Mouse (Mus musculus): ENCODE results near the gene Hist1h3e. TPM values are rescaled to one million over a fixed set of nuclear protein-coding genes. Genes with fewer than 3 reads are reported as not detected.
A peak's percentile ranks its signal among the peaks of the same experiment; 100 is the strongest.
"Not testable (repeated sequence)": the region's sequence is repeated elsewhere in the genome, so short reads cannot be mapped to it uniquely, and the experiment has no call there.

The Hist1h3e gene
- 10 to 100 TPM; 65.0 to 81.2 TPM for total RNA-seq (2021)

- DNase-seq (ENCODE audit: extremely low spot score in 1 of 2, low spot score in 2 of 2) = peak; percentile 95 to 98
- intact Hi-C loops (cut with DNase I) = not testable (repeated sequence)
Observed at GRCm38 (mm10) chr13:23561883-23562659, at the start of gene Hist1h3e. Gene Hist1h3e (minus strand): TSS chr13:23562369.

- no peak for DNase-seq (ENCODE audit: extremely low spot score in 1 of 2, low spot score in 2 of 2)
- intact Hi-C loops (cut with DNase I) = no loop called here
Observed at GRCm38 (mm10) chr13:23611638-23612037, 49.5 kb upstream of the Hist1h3e start.

DNA sequence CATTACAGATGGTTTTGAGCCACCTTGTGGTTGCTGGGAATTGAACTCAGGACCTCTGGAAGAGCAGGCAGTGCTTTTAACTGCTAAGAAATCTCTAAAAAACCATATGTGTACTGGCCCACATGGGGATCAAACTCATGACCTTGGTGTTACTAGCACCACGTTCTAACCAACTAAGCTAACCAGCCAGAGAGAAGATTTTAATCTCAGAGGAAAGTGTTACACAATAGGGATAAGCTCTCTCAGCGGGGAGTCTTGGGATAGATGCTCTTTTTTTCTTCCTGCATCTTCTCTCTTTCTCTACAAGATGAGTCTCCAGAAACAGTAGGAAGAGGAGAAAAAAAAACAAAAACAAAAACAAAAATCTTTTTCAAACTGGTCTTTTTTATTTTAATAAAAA, 48.2 kb upstream of the Hist1h3e start:
- intact Hi-C loops (cut with DNase I) = no loop called here
- DNase-seq (ENCODE audit: extremely low spot score in 1 of 2, low spot score in 2 of 2) = no peak

GRCm38 (mm10) chr13:23609844-23610243, 47.7 kb upstream of the Hist1h3e start:
- intact Hi-C loops (cut with DNase I) = no loop called here
- no peak for DNase-seq (ENCODE audit: extremely low spot score in 1 of 2, low spot score in 2 of 2)

DNA sequence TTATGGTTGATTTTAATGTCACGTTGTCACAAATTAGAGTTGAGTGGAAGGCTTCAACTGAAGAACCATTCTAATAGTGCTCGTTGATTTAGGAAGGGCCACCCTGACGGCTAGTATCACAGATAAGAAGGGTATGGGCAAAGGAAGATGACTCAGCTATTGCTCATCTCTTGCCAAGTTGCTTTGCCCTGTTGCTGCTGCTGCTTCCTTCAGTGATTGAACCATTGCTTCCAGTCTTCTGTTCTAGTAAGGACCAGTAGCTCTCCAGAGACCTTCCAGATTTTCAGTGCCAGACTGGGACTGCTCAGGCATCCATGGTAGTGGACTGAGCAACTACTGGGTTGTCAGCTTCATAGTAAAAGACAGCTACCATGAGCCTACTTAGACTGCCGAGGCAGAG, 47.0 kb upstream of the Hist1h3e start:
- DNase-seq (ENCODE audit: extremely low spot score in 1 of 2, low spot score in 2 of 2) = no peak

GRCm38 (mm10) chr13:23605052-23605451, 42.9 kb upstream of the Hist1h3e start:
- intact Hi-C loops (cut with DNase I) = no loop called here
- no peak for DNase-seq (ENCODE audit: extremely low spot score in 1 of 2, low spot score in 2 of 2)

More for the DNA sequence above, 47.0 kb upstream of the Hist1h3e start:
- intact Hi-C loops (cut with DNase I) = no loop called here

DNA sequence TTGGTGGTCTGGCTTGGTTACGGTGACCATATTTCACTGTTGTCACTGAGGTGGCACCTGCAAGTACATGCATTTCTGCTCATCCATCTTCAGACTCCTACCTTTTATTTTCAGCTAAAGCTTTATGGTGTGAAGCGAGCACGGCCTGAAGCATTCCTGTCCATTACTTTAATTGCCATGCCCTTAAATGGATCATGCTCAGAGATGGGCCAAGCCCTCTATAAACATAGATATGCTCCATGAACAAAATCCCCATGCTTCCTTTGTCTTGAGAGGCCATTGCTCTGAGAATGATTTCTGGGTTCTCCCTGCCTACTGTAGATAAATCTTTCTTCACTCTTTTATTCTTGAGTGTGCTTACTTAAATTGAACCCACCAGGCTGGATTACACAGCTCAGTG, 42.3 kb upstream of the Hist1h3e start:
- intact Hi-C loops (cut with DNase I) = no loop called here
- no peak for DNase-seq (ENCODE audit: extremely low spot score in 1 of 2, low spot score in 2 of 2)

GRCm38 (mm10) chr13:23603182-23603699, 41.1 kb upstream of the Hist1h3e start:
- no peak for DNase-seq (ENCODE audit: extremely low spot score in 1 of 2, low spot score in 2 of 2)
- intact Hi-C loops (cut with DNase I) = no loop called here

DNA sequence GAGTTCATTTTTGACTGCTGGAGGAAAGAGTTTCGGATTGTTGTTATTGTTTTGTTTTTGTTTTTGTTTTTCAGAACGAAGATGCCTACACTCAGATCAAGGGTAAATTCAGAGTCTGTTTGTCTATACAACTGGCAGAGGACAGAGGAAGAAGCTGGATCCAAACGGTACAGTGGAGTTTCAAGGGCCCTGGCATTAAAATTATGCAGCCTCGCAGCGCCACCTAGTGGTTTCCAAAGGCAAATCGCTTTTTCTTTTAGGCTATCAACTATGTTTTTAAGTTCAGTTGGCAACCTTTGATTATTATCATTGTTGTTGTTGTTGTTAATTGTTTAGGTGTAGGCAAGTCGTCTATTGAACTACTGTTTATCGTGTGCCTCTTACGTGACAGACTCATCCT, 35.8 kb upstream of the Hist1h3e start:
- peak; percentile 59 to 75 for DNase-seq (ENCODE audit: extremely low spot score in 1 of 2, low spot score in 2 of 2)
- intact Hi-C loops (cut with DNase I) = no loop called here

DNA sequence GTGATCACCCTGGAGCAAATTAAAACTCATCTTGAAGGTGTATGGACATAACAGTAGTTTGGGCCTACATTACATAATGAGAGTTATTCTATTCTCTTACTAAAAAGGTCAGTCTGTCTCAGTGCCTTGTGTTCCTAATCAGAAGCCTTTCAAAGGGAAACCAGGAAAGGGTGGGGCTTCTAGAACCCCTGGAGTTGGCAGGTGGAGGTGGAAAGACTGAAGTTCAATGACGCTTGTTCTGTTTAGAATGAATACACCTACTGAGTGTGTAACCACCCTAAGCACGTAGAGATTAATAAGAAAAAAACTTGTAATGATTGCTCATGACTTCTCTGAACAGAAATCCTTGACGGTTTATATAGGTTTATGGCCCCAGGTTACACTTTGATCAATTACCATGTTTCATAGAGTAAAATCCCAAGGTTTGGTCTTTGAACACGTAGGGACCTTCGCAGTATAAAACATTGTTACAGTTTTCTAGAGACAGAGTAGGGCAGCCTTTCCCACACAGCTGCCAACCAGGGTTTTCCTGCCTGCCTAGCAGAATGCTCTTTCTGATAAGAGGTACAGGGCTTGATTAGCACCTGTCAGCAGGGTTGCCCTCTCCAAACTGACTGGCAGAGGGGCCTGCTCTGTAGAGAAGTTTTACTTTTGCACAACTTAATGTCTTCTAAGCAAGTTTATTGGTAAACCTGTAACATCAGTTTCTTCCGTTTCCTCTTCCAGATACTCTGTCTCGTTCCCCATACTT, 33.6 kb upstream of the Hist1h3e start:
- intact Hi-C loops (cut with DNase I) = no loop called here
- no peak for DNase-seq (ENCODE audit: extremely low spot score in 1 of 2, low spot score in 2 of 2)

DNA sequence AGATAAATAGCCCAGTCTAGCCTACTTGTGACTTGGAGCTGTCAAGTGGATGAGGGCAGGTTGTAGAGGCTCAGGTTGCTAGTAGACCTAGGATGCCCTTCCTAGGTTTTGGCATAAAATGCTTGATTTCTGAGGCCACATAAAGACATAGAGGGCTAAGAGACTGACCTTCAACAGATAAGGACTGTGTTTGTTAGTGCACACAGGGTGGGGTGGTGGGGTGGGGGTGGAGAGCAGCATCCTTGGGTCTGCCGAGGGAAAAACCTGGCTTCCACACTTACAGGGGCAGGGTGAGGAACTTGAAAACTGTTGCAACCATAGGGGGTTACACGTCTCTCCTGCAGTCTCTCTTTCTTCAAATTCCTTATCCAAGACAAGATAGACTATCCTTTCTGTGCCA, 33.0 kb upstream of the Hist1h3e start:
- intact Hi-C loops (cut with DNase I) = no loop called here
- no peak for DNase-seq (ENCODE audit: extremely low spot score in 1 of 2, low spot score in 2 of 2)

- intact Hi-C loops (cut with DNase I) = no loop called here
- no peak for DNase-seq (ENCODE audit: extremely low spot score in 1 of 2, low spot score in 2 of 2)
Observed at GRCm38 (mm10) chr13:23593051-23593770, 31.0 kb upstream of the Hist1h3e start.

DNA sequence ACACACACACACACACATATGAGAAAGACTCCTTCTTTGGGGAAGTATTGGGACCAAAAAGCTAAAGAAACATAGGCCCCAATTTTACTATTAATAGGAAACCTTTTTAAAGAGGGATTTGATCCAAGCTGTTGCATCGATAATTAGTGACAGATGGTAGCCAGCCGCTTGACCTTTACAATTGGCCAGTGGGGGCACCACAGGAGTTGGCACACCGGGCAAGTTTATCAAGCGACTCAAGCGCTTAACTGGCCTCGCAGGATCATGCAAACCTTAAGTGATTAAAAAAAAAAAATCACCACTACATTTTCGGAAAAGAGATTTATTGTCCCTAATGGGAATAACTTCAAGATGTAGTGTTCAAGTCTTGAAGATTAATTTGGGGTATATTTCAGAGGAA, 30.4 kb upstream of the Hist1h3e start:
- no peak for DNase-seq (ENCODE audit: extremely low spot score in 1 of 2, low spot score in 2 of 2)
- intact Hi-C loops (cut with DNase I) = no loop called here

GRCm38 (mm10) chr13:23591886-23592285, 29.7 kb upstream of the Hist1h3e start:
- intact Hi-C loops (cut with DNase I); DNase-seq (ENCODE audit: extremely low spot score in 1 of 2, low spot score in 2 of 2): not testable (repeated sequence)

DNA sequence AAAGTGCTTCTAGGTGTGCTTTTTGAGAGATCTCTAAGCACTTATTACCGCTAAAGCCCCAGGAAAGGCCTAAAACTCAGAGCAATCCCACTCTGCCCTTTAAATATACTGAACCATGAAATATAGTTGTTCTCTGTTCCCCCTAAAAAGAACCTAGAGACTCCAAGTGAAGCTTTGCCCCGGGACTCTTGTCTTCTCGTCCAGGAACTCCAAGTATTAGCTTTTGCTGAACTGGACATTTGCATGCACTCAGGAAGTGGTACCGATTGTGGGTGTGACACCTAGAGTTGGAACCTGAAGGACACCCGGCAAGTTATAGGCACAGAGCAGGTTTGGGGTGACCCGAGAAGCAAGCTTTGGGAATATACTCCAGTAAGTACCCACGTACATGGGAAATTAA, 29.0 kb upstream of the Hist1h3e start:
- DNase-seq (ENCODE audit: extremely low spot score in 1 of 2, low spot score in 2 of 2) = no peak
- intact Hi-C loops (cut with DNase I) = no loop called here

GRCm38 (mm10) chr13:23586940-23587225, 24.7 kb upstream of the Hist1h3e start:
- intact Hi-C loops (cut with DNase I) = no loop called here
- no peak for DNase-seq (ENCODE audit: extremely low spot score in 1 of 2, low spot score in 2 of 2)

DNA sequence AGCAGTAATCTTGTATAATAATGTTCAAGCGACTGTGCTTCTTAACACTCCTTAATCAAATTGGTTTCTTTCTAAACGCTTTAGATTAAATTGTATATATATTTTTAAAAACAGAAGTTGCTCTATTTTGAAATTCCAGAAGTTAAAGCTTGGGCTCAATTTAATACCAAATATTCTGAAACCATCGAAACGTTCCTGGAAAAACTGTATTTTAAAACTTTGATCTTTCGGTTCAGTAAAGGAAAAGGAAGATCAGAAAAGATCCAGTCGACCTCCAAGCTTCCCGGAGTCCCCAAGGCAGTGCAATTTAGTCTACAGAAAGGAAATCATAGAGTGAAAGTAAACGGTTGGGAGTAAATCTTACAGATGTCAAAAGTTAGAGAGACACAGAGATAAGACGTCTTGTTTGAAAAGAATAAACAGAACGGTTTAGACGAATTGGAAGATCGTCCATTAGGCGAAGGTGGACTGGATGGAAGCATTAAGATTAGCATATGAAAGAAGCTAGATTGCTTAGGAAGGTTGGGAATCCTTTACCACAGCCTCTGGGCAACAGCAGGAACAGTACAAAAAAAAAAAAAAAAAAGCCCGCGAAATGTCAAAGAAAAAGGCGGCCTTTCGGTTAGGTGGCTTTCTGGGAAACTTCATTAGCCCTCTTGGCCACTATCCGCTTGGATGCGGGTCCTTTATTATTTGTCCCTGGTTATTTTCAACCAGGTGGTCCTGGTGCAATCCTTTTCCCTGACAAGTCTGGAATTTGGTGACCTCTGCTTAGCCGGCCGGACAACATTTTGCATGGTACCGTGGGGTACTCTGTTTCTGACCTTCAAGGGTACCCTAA, 24.1 kb upstream of the Hist1h3e start:
- intact Hi-C loops (cut with DNase I) = no loop called here
- DNase-seq (ENCODE audit: extremely low spot score in 1 of 2, low spot score in 2 of 2) = no peak

GRCm38 (mm10) chr13:23585442-23586098, 23.4 kb upstream of the Hist1h3e start:
- peak; percentile 71 to 84 for DNase-seq (ENCODE audit: extremely low spot score in 1 of 2, low spot score in 2 of 2)
- intact Hi-C loops (cut with DNase I) = not testable (repeated sequence)

Measured in left cerebral cortex, postnatal 10 days (tissue).